Mouse (Mus musculus) layer of hippocampus, adult 11-12 months (tissue): ENCODE measurements around the gene Pkd1l2.

Experiments
- DNase-seq: peaks from one replicate; pipeline ENCODE4 v3.0.0; 2022; ENCODE audit warnings: low spot score

Pkd1l2 gene

DNA sequence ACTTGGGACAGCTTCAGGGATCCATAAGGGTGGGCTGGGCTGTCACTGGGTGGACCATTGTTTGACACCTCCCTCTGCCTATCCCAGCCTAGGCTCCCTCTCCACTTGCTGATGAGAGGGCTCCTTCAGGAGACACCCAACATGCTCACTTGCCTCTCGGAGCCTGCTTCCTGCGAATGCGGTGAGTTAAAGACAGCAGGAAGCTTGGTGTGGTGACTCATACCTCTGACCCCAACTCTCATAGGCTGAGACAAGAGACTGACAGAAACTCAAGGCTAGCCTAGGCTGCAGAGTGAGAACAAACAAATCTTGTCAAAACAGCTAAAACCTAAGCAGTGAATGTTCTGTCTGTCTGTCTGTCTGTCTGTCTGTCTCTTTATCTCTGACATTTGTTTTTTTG, 48.9 kb downstream of the Pkd1l2 start:
- no peak for DNase-seq

DNA sequence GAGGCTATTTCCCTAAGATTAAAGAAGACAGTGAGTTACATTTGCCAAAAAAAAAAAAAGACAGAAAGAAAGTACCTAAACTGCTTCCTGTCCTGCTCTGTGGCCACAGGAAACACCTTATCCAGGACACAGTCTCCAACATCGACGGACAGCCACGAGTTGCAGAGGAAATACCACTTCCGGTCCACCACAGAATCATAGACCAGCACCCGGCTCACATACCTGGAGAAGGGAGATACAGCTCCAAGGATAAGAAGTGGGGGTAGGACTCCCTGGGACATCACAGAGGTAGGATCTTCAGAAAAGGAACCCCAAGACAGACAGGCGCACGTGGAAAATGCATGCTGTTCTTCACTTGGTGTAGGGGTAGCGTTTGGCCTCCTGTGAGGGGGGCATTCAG, 49.6 kb downstream of the Pkd1l2 start:
- DNase-seq: no peak

DNA sequence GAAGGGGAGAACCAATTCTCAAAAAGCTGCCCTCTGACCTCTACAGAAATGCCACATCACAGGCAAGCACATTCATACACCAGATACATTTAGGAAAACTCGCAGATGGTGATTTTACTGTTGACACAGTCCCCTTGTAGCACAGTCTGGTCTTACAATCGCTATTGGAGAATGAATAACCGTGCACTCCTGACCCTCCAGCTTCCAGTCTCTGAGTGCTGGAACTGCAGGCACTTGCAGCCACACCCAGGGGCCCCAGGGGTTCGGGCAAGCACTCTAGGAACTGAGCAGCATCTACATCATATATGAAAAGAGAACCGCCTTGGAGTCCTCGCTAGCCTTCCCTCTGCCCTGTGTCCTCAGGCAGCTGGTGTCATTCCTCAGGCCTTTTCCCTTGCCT, 50.8 kb downstream of the Pkd1l2 start:
- DNase-seq: no peak

DNA sequence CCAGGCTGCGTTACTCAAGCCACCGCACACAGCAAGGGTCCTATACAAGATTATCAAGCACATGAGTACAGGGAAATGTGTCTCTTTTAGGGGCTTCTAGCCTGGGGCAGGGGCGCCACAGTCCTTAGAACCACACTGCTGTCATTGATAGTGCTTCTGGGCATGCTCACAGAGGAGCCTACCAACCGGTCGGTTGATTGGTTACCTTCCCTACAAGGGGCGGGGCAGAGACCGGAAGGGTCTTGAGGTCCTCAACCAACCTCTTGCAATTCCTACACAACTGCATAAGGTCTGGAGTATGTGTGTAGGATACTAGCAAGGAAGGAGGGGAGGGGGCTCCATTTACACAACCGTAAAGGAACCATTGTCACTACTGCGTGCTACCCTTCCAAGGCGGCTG, 53.6 kb downstream of the Pkd1l2 start:
- DNase-seq: no peak

DNA sequence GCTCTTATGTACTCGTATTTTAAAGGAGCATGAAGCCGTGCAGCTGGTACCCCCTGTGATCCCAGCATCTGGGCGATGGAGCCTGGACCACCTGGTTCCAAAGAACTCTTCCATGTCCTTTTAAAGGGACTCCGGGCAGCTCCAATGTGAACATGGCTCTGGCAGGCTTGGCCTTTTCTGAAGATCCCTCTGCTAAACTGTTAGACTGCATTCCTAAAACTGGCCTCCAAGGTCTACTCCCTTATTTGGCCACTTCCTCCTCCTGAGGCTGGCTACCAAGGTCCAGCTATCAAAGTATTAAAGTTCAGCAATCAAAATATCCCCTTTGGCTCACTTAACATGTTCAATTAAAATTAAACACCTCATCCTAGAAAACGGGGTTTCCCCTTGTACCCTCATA, 54.6 kb downstream of the Pkd1l2 start:
- DNase-seq: no peak

DNA sequence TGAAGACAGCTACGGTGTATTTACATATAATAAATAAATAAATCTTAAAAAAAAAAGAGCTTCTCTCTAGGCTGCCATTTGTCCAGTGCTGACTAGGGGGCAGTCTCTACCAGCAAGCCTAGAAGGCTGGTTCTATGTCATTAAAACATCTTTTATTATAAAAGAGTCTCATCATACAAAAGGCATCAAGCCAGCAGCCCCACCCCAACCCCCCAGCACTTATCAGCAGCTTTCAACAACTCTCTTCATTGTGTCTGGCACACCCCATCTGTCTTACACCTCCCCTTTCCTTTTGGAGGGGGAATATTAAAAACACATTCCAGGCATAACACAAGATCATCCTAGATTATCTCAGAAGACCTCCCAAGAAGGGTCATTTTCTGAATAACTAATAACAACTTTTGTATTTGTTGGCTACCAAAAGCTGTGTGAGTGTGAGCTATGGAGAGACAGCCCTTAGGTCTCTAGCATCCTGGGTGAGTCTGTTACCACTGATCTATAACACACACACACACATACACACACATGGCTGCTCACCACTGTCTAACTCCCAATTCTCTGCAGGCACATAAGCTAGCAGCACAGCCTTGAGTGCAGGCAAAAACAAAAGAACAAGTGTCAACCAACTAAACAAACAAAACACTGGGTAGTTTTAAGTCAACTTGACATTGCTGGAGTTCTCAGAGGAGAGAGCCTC, 59.8 kb downstream of the Pkd1l2 start:
- DNase-seq: no peak

DNA sequence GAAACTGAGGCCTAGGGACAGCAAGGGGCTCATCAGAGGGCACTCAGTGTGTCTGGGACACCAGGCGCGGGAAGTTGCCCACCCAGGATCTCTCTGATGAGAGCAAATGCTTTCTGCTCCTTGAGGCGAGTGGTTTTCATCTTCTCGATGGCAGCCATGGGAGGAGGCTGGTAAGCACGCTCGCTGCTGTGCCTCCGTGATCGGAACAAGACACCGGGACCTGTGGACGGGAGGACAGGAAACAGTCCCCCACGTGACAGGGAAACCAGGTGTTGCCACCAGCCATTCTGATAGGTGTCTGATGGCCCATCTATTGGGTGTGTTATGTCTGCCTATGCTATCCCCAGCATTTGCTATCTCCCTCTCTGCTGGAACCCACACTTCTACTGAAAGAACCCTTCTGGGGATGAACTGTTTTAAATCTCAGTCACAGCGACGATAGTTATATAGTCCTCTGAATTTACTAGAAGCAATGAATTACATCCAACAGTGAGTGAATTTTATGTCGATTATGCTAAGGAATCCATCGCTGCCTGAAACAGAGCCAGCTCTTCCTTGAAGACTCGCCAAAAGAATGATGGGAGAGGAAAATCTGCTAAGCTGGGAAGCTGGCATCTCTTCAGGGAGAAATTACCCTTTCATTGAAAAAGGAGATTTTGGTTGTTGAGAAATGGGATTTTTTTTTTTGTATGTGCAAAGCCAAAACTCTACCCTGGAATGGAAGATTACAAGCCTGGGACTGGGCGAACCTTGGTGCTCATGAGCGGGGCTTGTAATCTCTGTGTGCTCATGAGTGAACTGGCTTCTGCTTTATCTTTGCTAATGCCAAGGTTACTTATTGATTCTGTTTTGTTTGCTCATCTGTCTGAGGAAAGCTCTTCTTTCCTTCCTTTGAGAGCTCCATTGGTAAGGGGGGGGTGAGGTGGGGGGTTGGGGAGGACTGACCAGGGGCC, 62.6 kb downstream of the Pkd1l2 start:
- DNase-seq: peak; percentile 25

DNA sequence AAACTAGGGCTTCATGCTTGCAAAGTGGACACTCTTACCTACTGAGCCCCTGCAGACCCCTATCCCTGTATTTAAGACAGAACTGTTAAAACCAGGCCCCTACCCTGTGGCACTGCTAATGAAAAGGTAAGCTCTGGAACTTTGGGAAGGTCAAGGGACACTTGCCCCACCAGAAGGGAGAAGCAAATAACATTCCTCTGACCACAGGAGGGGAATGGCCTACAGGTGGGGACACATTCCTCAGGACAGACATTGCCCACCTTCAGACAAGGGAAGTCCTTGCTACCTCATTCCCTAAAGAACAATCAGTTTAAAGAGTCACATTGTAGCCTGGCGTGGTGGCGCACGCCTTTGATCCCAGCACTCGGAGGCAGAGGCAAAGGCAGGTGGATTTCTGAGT, 64.4 kb downstream of the Pkd1l2 start:
- DNase-seq: no peak

DNA sequence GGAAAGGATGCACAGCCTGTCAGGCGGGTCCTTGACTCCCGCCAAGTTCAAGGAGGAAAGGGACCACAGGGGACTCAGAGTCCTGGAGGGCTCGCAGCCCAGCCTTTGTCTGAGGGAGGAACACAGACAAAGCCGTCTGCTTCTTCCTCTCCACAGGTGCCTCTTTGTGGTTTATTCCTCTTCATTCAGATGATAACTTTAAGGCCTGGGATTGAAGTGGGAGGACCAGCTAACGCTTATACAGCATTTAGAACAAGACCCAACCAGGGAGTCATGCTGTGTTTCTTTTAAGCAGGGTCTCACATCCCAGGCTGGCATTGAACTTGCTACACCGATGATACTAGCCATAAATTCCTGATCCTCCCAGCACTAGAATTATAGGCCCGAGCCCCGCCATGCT, 65.2 kb downstream of the Pkd1l2 start:
- no peak for DNase-seq

DNA sequence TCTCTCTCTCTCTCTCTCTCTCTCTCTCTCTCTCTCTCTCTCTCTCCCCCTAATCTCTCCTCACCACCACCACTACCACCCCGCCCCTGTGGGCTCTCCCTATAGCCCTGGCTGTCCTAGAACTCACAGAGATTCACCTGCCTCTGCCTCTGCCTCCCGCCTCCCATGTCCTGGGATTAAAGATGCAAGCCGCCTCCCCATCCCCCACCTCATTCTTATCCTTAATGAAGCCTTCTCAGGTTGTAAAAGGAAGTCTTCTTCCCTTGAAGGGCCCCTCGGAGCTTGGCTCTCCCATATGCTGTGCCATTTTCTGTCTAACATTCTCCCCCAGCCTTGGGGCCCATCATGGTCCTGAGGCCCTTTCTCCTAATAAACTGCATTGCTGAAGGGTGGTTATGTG, 66.6 kb downstream of the Pkd1l2 start:
- DNase-seq: no peak

DNA sequence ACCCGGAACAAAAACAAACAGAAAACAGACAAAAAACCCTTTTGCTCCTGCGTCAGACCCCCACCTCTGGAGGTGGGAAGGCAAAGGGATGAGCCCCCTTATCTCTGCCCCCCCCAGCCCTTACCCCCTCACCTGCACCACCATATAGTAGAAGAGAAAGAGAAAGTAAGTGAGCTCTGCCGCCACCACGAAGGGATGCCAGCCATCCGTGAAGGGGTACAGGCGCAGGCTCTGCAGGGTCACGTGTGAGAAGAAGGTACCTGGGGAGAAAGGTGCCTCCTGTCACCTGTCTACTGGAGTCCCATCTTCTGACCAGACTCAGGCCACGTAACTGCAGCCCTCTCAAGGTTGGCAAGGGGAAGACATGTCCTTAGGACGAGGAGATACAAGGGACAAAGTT, 70.9 kb downstream of the Pkd1l2 start:
- no peak for DNase-seq

DNA sequence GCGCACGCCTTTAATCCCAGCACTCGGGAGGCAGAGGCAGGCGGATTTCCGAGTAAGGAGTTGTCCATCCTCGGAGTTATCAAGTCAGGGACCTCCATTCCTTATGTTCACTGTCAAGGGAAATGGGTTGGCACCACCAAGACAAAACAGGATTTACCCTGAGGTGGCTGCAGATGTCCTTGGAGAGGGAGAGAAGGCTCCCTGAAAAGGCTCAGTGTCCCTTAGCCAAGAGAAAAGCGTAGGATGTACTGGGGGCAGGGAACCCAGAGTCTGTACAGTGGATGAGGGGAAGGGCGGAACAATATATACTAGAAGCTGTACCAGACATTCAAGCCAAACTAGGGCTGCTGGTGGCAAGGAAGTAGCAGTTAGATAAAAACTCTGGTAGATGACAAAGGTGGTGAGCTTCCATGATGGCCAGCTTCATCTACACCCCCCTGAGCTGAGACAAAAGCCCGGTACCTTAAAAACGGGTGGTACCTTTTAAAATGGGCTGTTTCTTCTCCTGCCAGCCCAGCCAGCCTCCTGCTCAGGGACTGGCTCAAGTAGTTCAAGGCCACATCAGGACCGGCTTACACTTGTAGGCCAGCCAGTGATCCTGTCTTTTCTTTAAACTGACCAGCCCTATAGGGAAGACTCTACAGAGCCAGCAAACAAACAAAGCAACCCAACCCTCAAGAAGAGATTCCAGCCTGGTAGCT, 88.1 kb downstream of the Pkd1l2 start:
- no peak for DNase-seq

DNA sequence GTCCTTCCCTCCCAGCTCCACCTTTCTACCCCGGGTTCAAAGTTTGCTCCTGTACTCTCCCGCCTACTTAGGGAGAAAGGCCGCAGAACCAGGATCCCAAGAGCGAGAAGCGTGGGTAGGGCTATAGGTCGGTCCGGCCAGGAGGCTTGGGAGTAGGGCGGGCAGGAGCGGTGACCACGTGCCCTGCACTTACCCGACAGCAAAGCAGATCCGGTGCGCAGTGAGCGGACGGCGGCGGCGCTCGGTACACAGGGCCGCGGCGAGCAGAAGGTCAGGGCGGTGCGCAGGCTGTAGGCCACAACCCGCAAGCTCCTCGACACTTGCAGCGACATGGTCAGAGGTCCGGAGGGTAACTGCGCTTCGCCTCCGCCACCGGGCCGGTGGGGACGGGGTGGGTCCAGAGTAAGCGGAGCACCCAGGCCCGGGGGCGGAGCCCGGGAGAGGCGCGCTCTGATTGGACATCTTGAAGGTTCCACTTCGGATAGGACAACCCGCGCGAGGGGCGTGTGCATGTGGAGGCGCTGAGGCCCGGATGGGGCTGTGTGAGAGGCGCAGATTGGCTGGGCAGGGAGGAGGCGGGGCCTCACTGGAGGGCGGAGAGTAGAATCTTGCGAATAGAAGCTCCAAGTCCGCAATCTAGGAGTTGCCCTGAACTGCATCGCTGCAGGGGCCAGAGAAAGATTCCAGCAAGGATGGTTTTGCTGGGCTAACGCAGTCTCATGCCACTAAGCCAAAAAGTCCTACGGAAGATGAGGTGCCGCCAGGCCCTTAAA, 89.0 kb downstream of the Pkd1l2 start, which contains the start of gene Gcsh:
Gene Gcsh (minus strand): TSS at position 443 of the 773 bp plus-strand sequence.
- peak; percentile 99 for DNase-seq

DNA sequence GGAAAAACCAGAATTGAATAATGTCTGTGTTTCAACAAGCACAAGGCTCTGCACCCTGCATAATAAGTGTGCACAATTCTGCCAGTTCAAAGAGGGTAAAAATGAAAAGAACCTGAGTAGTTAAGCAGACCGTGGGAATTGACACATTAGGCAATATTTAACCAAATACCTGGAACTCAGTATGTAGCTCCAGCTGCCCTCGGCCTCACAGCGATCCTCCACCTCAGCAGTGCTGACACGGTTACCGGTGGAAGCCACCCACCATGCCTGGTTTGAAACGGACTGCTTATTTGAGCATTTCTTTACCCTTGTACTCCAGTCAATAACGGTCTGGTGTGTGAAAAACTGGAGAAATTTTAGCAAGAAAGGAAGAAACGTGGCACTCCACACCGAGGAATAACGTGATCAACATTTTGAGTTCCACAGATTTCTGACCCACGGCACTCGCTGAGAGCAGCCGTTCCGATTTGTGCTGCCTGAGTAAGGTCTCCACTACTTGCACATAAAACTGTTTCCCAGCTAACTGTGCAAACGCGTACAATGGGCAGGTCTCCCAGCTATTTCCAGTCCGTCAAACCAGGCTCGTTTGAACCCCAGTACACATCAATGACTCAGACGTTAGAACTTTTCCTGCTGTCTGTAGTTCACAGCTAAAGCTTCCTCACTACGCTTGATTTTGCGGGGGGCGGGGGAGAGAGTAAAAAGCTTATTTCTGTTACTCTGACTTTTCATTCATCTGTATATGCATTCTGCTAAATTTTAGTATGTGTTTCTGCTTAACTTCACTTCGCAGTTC, 89.9 kb downstream of the Pkd1l2 start:
- DNase-seq: no peak

DNA sequence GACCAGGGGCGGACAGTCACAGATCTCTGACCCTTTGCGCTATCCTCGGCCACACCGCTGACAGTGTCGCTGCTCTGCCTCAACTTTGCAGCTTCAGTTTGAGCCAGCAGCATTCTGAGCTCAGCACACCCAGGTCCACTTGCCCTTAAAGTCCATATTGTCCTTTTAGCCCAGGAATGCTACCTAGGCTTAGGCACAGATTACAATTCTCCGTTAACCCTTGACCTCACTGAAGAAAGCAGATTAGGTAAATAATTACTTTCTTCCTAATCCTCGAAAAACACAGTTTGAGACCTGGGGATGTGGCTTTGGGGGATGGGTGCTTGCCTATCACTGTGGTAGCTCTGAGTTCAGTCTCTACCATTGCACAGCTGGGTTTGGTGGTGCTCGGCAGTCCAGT, 91.0 kb downstream of the Pkd1l2 start:
- no peak for DNase-seq

DNA sequence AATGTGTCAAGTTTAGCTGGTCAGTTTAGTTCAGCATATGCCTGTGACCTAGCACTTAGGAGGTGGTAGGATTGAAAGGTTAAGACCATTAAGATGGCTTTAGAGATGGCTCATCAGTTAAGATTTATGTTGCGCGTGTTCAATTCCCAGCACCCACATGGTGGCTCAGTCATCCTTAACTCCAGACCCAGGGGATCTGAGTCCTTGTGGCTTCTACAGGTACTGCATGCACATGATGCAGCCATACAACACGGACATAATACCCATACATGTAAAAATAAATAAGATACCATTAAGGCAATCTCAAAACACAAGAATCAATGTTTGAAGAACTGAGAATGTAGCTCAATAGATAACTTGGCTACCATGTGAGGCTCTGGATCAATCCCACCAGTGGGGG, 92.4 kb downstream of the Pkd1l2 start:
- DNase-seq: no peak

DNA sequence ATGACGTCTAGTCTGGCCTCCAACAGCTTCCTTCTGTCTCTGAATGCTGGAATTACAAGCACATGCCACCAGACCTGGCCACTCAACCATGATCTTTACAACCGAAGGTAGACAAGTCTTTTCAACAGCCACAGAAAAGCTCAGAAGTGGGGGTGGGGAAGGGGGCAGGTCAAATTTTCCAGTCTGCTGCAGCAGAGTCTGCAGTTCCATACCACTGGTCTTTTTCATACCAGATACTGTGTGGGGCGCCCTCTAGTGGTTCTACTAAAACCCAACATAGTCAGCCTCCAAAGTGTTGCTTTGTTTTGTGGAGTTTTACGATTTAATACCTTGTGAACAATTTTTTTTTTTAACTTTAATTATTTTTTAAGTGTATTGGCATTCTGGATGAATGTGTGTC, 102.1 kb downstream of the Pkd1l2 start:
- DNase-seq: peak; percentile 65

DNA sequence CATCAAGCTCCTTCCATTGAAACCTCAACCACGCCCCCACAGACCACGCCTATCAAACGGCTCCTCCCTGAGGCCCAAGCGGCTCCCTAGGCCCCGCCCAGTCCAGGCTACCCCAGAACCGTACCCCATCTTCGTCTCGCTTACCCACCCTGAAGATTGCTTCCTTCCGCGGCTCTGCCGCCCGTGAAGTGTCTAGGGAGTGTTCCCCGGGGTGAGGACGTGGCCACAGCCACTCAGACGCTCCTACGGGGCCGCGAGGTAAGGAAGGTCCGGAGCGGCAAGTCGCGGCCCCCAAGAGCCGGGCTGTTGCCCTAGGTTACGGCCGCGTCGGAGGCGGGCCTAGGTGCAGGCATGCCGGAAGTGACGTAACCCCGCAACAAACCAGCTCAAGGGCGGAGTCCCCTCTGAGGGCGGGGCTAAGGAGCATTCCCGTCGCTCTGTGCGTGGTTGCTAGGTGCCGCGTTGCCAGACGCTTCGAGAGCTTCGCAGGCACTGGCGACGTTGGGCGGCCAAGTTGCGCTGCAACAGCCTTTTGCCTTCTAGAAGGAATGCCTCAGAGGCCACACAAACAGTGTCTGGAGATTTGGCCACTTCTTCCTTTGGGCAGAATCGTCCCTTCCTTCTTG, 103.5 kb downstream of the Pkd1l2 start, which contains the start of gene 1700030J22Rik:
Gene 1700030J22Rik (minus strand): TSS at position 329 of the 626 bp plus-strand sequence.
- peak; percentile 98 for DNase-seq

DNA sequence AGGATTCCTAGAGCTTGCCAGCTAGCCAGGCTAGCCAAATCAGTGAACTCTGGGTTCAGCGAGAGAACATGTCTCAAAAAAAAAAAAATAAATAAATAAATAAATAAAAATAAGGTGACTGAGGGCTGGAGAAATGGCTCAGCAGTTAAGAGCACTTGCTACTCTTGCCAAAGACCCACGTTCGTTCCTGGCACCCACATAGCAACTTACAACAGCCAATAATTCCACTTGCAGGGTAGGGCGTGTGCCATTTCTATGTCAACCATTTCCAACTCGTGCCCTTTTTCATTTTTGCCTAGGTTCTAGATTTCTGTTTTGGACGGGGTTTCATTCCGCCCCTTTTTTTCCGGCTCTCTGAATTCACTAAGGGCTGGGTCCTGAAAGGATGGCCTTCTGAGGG, 104.2 kb downstream of the Pkd1l2 start:
- DNase-seq: no peak

DNA sequence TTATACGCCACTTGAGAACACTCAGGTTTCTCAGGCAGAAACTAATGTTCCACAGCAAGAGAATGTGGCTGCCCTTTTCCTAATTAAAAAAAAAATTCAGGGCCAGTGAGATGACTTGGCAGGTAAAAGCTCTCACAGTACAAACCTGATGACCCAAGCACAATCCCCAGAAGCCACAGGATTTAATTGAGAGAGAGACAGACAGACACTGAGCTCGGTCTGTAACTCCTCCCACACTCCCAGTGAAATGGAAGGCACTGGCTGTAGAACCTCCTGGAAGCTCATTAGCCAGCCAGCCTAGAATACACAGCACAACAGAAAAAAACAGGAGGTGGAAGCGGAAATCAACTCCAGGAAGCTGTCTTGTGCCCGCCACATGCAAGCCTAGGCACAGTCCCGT, 106.6 kb downstream of the Pkd1l2 start:
- no peak for DNase-seq

DNA sequence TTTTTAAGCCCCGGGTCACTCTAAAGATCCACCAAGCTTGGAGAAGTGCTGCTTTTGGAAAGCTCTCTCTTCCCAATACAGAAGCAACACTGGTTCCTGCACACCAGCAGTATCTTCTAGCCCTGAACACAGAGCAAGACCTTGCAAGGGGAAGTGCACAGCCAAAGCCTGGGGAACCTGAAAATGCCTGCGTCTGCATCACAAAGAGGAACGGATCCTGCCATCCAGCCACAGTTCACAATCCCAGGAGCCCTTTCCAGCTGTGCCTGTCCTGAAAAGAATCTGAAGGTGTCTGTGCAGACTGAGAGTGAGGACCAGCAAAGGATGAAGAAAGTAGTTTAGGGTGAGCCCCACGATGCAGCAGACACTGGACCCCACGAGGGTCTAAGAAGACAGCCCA, 107.2 kb downstream of the Pkd1l2 start:
- no peak for DNase-seq
